Mouse (Mus musculus) lung, embryonic 14.5 days (tissue): ENCODE data around the gene Fau. TPM values are rescaled to one million over a fixed set of nuclear protein-coding genes. Genes with fewer than 3 reads are reported as not detected.
A peak's percentile ranks its signal among the peaks of the same experiment; 100 is the strongest.
"Not testable (repeated sequence)": the region's sequence is repeated elsewhere in the genome, so short reads cannot be mapped to it uniquely, and the experiment has no call there.

ENCODE experiments used
- ATAC-seq: fragments of 200-750 bp; cut with Nextera tagmentation; 2 replicates; pipeline ENCODE4 v1.8.0; 2017; ENCODE audit warnings: mild to moderate bottlenecking, moderate TSS enrichment, moderate library complexity; ENCODE audit not compliant: insufficient read depth
- DNase-seq: peaks from one replicate; pipeline ENCODE4 v3.0.0-alpha.2; 2015
- H3K27ac ChIP-seq: fragments of 300-500 bp; sonication (generic); 2 replicates; pipeline ENCODE4 v1.5.1; 2014; ENCODE audit warnings: low read depth, mild to moderate bottlenecking, moderate library complexity
- H3K27me3 ChIP-seq: fragments of 300-500 bp; sonication (generic); 2 replicates; pipeline ENCODE4 v1.6.1; 2014; ENCODE audit warnings: low read length, control low read depth; ENCODE audit not compliant: insufficient read depth
- H3K36me3 ChIP-seq: fragments of 300-500 bp; sonication (generic); 2 replicates; pipeline ENCODE4 v1.6.1; 2014; ENCODE audit warnings: control low read depth; ENCODE audit not compliant: insufficient read depth
- H3K4me1 ChIP-seq: fragments of 300-500 bp; sonication (generic); 2 replicates; pipeline ENCODE4 v1.6.1; 2014; ENCODE audit warnings: antibody characterized with exemption, control low read depth; ENCODE audit not compliant: insufficient read depth
- H3K4me2 ChIP-seq: fragments of 300-500 bp; sonication (generic); 2 replicates; pipeline ENCODE4 v1.6.1; 2014; ENCODE audit warnings: mild to moderate bottlenecking
- H3K4me3 ChIP-seq: fragments of 300-500 bp; sonication (generic); 2 replicates; pipeline ENCODE4 v1.5.1; 2014; ENCODE audit warnings: low read depth, low read length
- H3K9ac ChIP-seq: fragments of 300-500 bp; sonication (generic); 2 replicates; pipeline ENCODE4 v1.6.1; 2014
- H3K9me3 ChIP-seq: fragments of 300-500 bp; sonication (generic); 2 replicates; pipeline ENCODE4 v1.6.1; 2016; ENCODE audit warnings: low read depth, low read length, control low read depth
- CTCF ChIP-seq: IDR thresholded peaks from 2 replicates; pipeline ENCODE4 v1.5.1; 2016; ENCODE audit warnings: antibody characterized with exemption, low read depth
- WGBS: fragments of 180-500 bp; shearing (Covaris S2); extraction: QIAGEN DNeasy Blood & Tissue Kit; methylation state at CpG from one replicate; pipeline ENCODE4 v1.1.7; 2014; 5-methylcytosine and 5-hydroxymethylcytosine counted together
- polyA plus RNA-seq: library from polyadenylated mRNA; unstranded; fragments of >200 nt; fragmentation: Nextera tagmentation; extraction: Ambion mirVana; gene quantifications from 2 replicates; pipeline ENCODE4 v1.2.1, GENCODE M21; 2014

The Fau gene
- polyA plus RNA-seq, 1 experiment from 2014 or later, result 825 TPM

- H3K4me2 ChIP-seq, result no peak overlapping the region
- ATAC-seq (no peak), DNase-seq (no peak)
- 66% methylated on average over 9 of the region's 9 CpGs for WGBS
- no peak overlapping the region for H3K4me3 ChIP-seq
- H3K27me3 ChIP-seq, result no peaks in the 10 kb centered on the region
- no peak for TF ChIP-seq CTCF
- no peaks in the 10 kb centered on the region for H3K9me3 ChIP-seq
- no peaks in the 10 kb centered on the region for H3K36me3 ChIP-seq
- no peak overlapping the region for H3K27ac ChIP-seq
- H3K4me1 ChIP-seq, result no peaks in the 10 kb centered on the region
- no peak overlapping the region for H3K9ac ChIP-seq
Observed at GRCm38 (mm10) chr19:6035966-6036585, 21.6 kb upstream of the Fau start.

GRCm38 (mm10) chr19:6037695-6038094 is 19.9 kb upstream of the Fau start:
- H3K27ac ChIP-seq, result no peak overlapping the region
- H3K36me3 ChIP-seq, result no peaks in the 10 kb centered on the region
- no peak for TF ChIP-seq CTCF
- H3K4me2 ChIP-seq, result no peak overlapping the region
- H3K27me3 ChIP-seq, result no peaks in the 10 kb centered on the region
- H3K4me1 ChIP-seq, result no peaks in the 10 kb centered on the region
- no peaks in the 10 kb centered on the region for H3K9me3 ChIP-seq
- no peak for ATAC-seq
- no peak overlapping the region for H3K9ac ChIP-seq
- no peak overlapping the region for H3K4me3 ChIP-seq
- DNase-seq, result no peak

GRCm38 (mm10) chr19:6038326-6038725 is 19.3 kb upstream of the Fau start:
- H3K9ac ChIP-seq, result no peak overlapping the region
- H3K36me3 ChIP-seq, result no peaks in the 10 kb centered on the region
- H3K4me3 ChIP-seq, result no peak overlapping the region
- no peaks in the 10 kb centered on the region for H3K27me3 ChIP-seq
- no peaks in the 10 kb centered on the region for H3K9me3 ChIP-seq
- no peak overlapping the region for H3K4me2 ChIP-seq
- TF ChIP-seq CTCF, result no peak
- 80% methylated on average over 7 of the region's 7 CpGs for WGBS
- H3K4me1 ChIP-seq, result no peaks in the 10 kb centered on the region
- DNase-seq (no peak), ATAC-seq (no peak)
- H3K27ac ChIP-seq, result no peak overlapping the region

- Histone ChIP-seq H3K4me2 (no peak overlapping the region), H3K4me1 (no peaks in the 10 kb centered on the region), H3K27me3 (no peaks in the 10 kb centered on the region), H3K36me3 (no peaks in the 10 kb centered on the region), H3K4me3 (no peak overlapping the region), H3K9me3 (no peaks in the 10 kb centered on the region), H3K27ac (no peak overlapping the region), H3K9ac (no peak overlapping the region)
- DNase-seq, result no peak
- TF ChIP-seq CTCF, result 0 out of 2 replicates have a peak, but pooled peaks have one; percentile 15
- ATAC-seq, result no peak
Observed at GRCm38 (mm10) chr19:6040002-6040401, 17.6 kb upstream of the Fau start.

GRCm38 (mm10) chr19:6042293-6042692 is 15.4 kb upstream of the Fau start:
- no peaks in the 10 kb centered on the region for H3K27me3 ChIP-seq
- WGBS, result 77% methylated on average over 9 of the region's 9 CpGs
- H3K27ac ChIP-seq, result no peak overlapping the region
- TF ChIP-seq CTCF, result no peak
- ATAC-seq, result no peak
- H3K4me2 ChIP-seq, result no peak overlapping the region
- no peaks in the 10 kb centered on the region for H3K9me3 ChIP-seq
- no peaks in the 10 kb centered on the region for H3K36me3 ChIP-seq
- no peaks in the 10 kb centered on the region; the same call in 1 of the 2 replicates for H3K4me1 ChIP-seq
- H3K9ac ChIP-seq, result no peak overlapping the region
- no peak for DNase-seq
- no peak overlapping the region for H3K4me3 ChIP-seq

- not testable (repeated sequence) for H3K27ac ChIP-seq, H3K9me3 ChIP-seq, H3K9ac ChIP-seq, H3K4me3 ChIP-seq, H3K27me3 ChIP-seq, H3K4me1 ChIP-seq, H3K4me2 ChIP-seq, ATAC-seq
- peak; percentile 52 for TF ChIP-seq CTCF
- peaks cover 13% of the 10 kb centered on the region for H3K36me3 ChIP-seq
- WGBS, result 42% methylated on average over 4 of the region's 4 CpGs
- DNase-seq, result peak; percentile 79
Observed at GRCm38 (mm10) chr19:6044102-6044501, 13.5 kb upstream of the Fau start.

- Histone ChIP-seq H3K9ac (peak overlapping the region; percentile 92), H3K9me3 (no peaks in the 10 kb centered on the region), H3K27me3 (no peaks in the 10 kb centered on the region), H3K4me2 (peak overlapping the region; percentile 78), H3K4me1 (peaks cover 6% of the 10 kb centered on the region; the same call in 1 of the 2 replicates), H3K36me3 (peaks cover 28% of the 10 kb centered on the region), H3K27ac (peak overlapping the region; percentile 99), H3K4me3 (peak overlapping the region; percentile 94)
- ATAC-seq (peak; percentile 29; the same call in 1 of the 2 replicates), DNase-seq (peak; percentile 70)
- TF ChIP-seq CTCF, result no peak
- WGBS, result 14% methylated on average over 20 of the region's 20 CpGs
Observed at GRCm38 (mm10) chr19:6045366-6046293, 12.0 kb upstream of the Fau start.
